Mouse (Mus musculus) midbrain, embryonic 11.5 days (tissue): ENCODE measurements around the gene Gtsf1. TPM values are rescaled to one million over a fixed set of nuclear protein-coding genes. Genes with fewer than 3 reads are reported as not detected.
"Not testable (repeated sequence)": the region's sequence is repeated elsewhere in the genome, so short reads cannot be mapped to it uniquely, and the experiment has no call there.

Source experiments
- ATAC-seq: fragments of 200-750 bp; cut with Nextera tagmentation; 2 replicates; pipeline ENCODE4 v1.8.0; 2017; ENCODE audit warnings: moderate TSS enrichment, moderate library complexity; ENCODE audit not compliant: low FRiP score
- DNase-seq: peaks from one replicate; pipeline ENCODE4 v3.0.0; 2015; ENCODE audit warnings: low spot score; ENCODE audit errors: missing footprints
- H3K27ac ChIP-seq: fragments of 300-500 bp; sonication (generic); 2 replicates; pipeline ENCODE4 v1.5.1; 2014; ENCODE audit warnings: low read depth, low read length
- H3K27me3 ChIP-seq: fragments of 300-500 bp; sonication (generic); 2 replicates; pipeline ENCODE4 v1.6.1; 2014; ENCODE audit warnings: mild to moderate bottlenecking, low read length, moderate library complexity, mixed read lengths; ENCODE audit not compliant: control insufficient read depth, insufficient read depth
- H3K36me3 ChIP-seq: fragments of 300-500 bp; sonication (generic); 2 replicates; pipeline ENCODE4 v1.6.1; 2014; ENCODE audit warnings: mild to moderate bottlenecking, low read length, moderate library complexity, mixed read lengths; ENCODE audit not compliant: control insufficient read depth, insufficient read depth
- H3K4me1 ChIP-seq: fragments of 300-500 bp; sonication (generic); 2 replicates; pipeline ENCODE4 v1.6.1; 2014; ENCODE audit warnings: low read length; ENCODE audit not compliant: control insufficient read depth, insufficient read depth
- H3K4me2 ChIP-seq: fragments of 300-500 bp; sonication (generic); 2 replicates; pipeline ENCODE4 v1.6.1; 2014; ENCODE audit warnings: mild to moderate bottlenecking, moderate library complexity
- H3K4me3 ChIP-seq: fragments of 300-500 bp; sonication (generic); 2 replicates; pipeline ENCODE4 v1.5.1; 2014; ENCODE audit warnings: low read depth, low read length
- H3K9ac ChIP-seq: fragments of 300-500 bp; sonication (generic); 2 replicates; pipeline ENCODE4 v1.6.1; 2014; ENCODE audit warnings: low read length
- H3K9me3 ChIP-seq: fragments of 300-500 bp; sonication (generic); 2 replicates; pipeline ENCODE4 v1.6.1; 2016; ENCODE audit warnings: low read length; ENCODE audit not compliant: control insufficient read depth
- WGBS: fragments of 180-500 bp; shearing (Covaris S2); extraction: QIAGEN DNeasy Blood & Tissue Kit; methylation state at CpG from one replicate; pipeline ENCODE4 v1.1.7; 2014; 5-methylcytosine and 5-hydroxymethylcytosine counted together
- polyA plus RNA-seq: library from polyadenylated mRNA; unstranded; fragments of >200 nt; fragmentation: Nextera tagmentation; extraction: Ambion mirVana; gene quantifications from 2 replicates; pipeline ENCODE4 v1.2.1, GENCODE M21; 2014

Gene Gtsf1
- polyA plus RNA-seq, 1 experiment from 2014 or later = not detected

GRCm38 (mm10) chr15:103448369-103448768 lies 18.1 kb upstream of the Gtsf1 start, which contains the start of gene Gtsf2:
Gene Gtsf2, minus strand, starts transcription at chr15:103448469.
- no peak for DNase-seq
- H3K4me1 ChIP-seq = no peaks in the 10 kb centered on the region
- no peaks in the 10 kb centered on the region for H3K27me3 ChIP-seq
- H3K9ac ChIP-seq = no peak within 1 kb of the TSS
- WGBS = 27% methylated on average over 3 of the region's 3 CpGs
- no peak within 1 kb of the TSS for H3K27ac ChIP-seq
- no peak within 1 kb of the TSS for H3K4me2 ChIP-seq
- ATAC-seq = no peak
- no peaks in the 10 kb centered on the region for H3K36me3 ChIP-seq
- no peaks in the 10 kb centered on the region for H3K9me3 ChIP-seq
- H3K4me3 ChIP-seq = no peak within 1 kb of the TSS

DNA sequence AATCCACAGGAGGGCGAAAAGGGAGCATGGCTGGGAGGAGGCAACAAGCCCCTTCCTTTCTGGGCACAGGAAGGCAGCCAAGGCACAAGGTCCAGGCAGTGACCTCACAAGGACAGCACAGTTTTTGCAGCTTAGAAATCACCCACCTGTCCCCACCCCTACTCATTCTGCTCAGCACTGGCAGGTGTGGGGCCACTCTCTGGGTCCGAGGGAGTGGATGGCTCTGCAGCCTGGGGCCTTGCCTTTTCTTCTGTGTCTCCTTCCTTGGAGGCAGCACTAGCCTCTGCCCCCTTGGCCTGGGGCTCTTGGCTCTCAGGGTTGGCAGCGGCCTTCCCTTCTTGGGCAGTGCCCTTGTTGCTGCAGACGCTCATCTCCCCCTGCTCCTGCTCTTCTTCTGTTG lies 15.7 kb upstream of the Gtsf1 start:
- H3K36me3 ChIP-seq, H3K27me3 ChIP-seq, H3K27ac ChIP-seq, ATAC-seq, H3K9ac ChIP-seq, H3K4me2 ChIP-seq, H3K4me1 ChIP-seq, DNase-seq, H3K4me3 ChIP-seq, H3K9me3 ChIP-seq: not testable (repeated sequence)
- WGBS = 87% methylated on average over 4 of the region's 4 CpGs

DNA sequence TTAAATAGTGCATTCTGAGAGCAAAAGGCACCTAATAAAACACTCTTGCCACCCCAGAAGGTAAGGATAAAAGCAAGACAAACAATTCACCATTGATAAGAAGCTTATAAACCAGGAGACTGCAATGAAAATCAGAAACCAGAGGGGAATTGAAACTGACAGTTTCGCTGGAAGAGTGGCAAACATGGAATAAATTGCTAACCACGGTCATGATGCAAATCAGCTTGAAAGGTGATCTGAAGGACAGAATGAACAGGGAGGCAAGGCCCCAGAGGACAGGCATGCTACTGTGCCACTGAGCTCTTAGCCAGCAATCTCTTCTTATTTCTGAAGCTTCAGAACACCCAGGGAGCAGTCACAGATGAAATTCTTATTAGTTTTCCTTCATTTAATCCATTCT lies 3.3 kb downstream of the Gtsf1 start:
- no peaks in the 10 kb centered on the region for H3K27me3 ChIP-seq
- no peak overlapping the region for H3K9ac ChIP-seq
- H3K4me2 ChIP-seq = no peak overlapping the region
- H3K4me1 ChIP-seq = no peaks in the 10 kb centered on the region
- H3K36me3 ChIP-seq = no peaks in the 10 kb centered on the region
- no peaks in the 10 kb centered on the region for H3K9me3 ChIP-seq
- DNase-seq (no peak), ATAC-seq (no peak)
- WGBS = 47% methylated on average over 2 of the region's 2 CpGs
- no peak overlapping the region for H3K27ac ChIP-seq
- no peak overlapping the region for H3K4me3 ChIP-seq

DNA sequence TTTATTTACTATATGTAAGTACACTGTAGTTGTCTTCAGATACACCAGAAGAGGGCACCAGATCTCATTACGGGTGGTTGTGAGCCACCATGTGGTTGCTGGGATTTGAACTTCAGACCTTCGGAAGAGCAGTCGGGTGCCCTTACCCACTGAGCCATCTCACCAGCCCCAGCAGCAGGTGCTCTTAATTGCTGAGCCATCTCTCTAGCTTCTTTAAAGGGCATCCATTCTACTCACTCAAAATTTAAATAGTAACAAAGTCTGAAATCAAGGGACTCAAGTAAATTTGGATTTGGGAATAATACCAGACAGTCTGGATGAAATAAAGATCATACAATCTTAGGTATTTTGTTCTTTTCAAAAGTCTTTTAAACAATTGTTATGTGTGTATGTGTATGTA lies 24.7 kb downstream of the Gtsf1 start:
- H3K9me3 ChIP-seq, H3K4me1 ChIP-seq, H3K27ac ChIP-seq, ATAC-seq, H3K4me2 ChIP-seq, H3K9ac ChIP-seq, DNase-seq, H3K27me3 ChIP-seq, H3K4me3 ChIP-seq, H3K36me3 ChIP-seq: not testable (repeated sequence)
- 83% methylated on average over 2 of the region's 3 CpGs for WGBS

- 90% methylated on average over 5 of the region's 5 CpGs for WGBS
Measured at GRCm38 (mm10) chr15:103401361-103401760, 28.9 kb downstream of the Gtsf1 start.

DNA sequence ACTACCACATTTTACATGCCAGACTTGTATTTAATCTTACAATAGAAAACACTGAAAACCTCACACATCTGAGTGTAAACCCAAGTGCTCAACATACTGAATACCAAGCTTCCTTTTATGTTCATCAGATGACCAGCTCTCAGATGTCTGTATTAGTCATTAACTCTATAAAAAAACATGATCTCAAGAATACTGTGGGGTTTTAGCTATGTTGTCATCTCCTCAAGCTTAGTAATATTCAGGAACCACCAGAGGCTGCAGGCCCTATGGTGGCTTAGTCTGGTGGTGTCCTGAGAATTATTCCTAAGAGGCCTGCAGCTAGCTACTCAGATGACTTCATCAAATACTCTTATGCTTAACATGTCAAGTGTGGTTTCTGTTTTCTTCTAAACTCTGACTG lies 36.7 kb downstream of the Gtsf1 start:
- no peak overlapping the region for H3K27ac ChIP-seq
- H3K36me3 ChIP-seq = no peaks in the 10 kb centered on the region
- H3K4me3 ChIP-seq = no peak overlapping the region
- no peaks in the 10 kb centered on the region for H3K4me1 ChIP-seq
- no peak for ATAC-seq
- no peak overlapping the region for H3K9ac ChIP-seq
- DNase-seq = no peak
- no peaks in the 10 kb centered on the region for H3K9me3 ChIP-seq
- H3K27me3 ChIP-seq = no peaks in the 10 kb centered on the region
- no peak overlapping the region for H3K4me2 ChIP-seq

More at GRCm38 (mm10) chr15:103401361-103401760, 28.9 kb downstream of the Gtsf1 start:
- ATAC-seq (no peak), DNase-seq (no peak)
- Histone ChIP-seq H3K4me3 (no peak overlapping the region), H3K9ac (no peak overlapping the region), H3K36me3 (no peaks in the 10 kb centered on the region), H3K27ac (no peak overlapping the region), H3K4me2 (no peak overlapping the region), H3K27me3 (no peaks in the 10 kb centered on the region), H3K4me1 (no peaks in the 10 kb centered on the region), H3K9me3 (no peaks in the 10 kb centered on the region)

DNA sequence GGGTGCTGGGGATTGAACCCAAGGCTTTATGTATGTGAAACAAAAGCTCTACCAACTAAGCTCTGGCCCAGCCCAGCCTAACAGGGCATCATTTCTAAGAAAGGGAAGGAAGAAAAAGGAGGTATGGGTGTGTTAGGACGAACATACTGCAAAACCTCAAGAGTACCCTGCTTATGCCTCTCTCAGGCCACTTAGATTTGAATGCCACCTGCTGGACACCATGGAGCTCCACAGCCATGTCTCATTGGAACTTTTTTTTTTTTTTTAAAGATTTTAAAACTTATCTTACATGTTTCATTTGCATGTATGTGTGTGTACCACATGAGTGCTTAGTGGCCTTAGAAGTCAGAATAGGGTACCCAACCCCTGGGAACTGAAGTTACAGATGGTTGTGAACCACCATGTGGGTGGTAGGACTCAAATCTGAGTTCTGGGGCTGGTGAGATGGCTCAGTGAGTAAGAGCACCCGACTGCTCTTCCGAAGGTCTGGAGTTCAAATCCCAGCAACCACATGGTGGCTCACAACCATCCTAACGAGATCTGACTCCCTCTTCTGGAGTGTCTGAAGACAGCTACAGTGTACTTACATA lies 41.6 kb downstream of the Gtsf1 start:
- ATAC-seq = no peak
- no peak overlapping the region for H3K4me2 ChIP-seq
- no peaks in the 10 kb centered on the region for H3K27me3 ChIP-seq
- DNase-seq = no peak
- H3K27ac ChIP-seq = no peak overlapping the region
- 55% methylated on average over 4 of the region's 4 CpGs for WGBS
- no peaks in the 10 kb centered on the region for H3K4me1 ChIP-seq
- no peak overlapping the region for H3K9ac ChIP-seq
- no peaks in the 10 kb centered on the region for H3K9me3 ChIP-seq
- no peaks in the 10 kb centered on the region for H3K36me3 ChIP-seq
- no peak overlapping the region for H3K4me3 ChIP-seq

DNA sequence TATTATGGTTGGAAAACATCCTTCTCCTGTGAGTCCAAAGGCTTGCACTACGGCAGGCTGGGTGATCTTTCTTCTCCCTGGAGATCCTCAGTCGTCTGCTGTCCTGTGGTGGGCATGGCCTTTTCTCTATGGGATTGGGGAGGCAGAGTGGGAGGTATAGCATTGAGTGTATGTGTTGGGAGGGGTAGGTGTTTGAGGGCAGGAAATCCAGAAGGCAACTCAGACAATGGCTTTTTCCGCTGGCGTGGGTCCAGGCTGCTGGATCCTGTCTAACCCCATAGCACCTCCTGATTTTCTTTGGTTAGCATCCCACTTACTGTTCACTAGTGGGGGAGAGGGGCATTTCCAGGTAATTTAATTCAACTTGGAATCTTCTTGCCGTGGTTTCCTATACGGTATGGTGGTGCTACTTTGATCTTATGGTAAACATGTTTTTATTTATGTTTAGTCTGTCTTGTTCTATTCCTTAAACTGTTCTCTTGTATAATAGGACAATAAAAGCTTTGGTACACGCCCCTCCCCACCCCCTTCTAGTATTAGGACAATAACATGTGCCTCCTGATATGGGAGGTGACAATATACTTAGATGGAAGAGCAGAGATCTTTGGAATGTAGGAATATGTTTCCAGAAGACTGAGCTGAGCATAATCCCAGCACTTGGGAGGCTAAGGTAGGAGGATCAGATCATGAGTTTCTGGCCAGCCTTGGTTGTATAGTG lies 46.3 kb downstream of the Gtsf1 start:
- Histone ChIP-seq H3K4me1 (peaks cover 2% of the 10 kb centered on the region; the same call in 1 of the 2 replicates), H3K27me3 (no peaks in the 10 kb centered on the region), H3K27ac (no peak overlapping the region), H3K9me3 (no peaks in the 10 kb centered on the region), H3K4me2 (no peak overlapping the region), H3K36me3 (no peaks in the 10 kb centered on the region), H3K9ac (no peak overlapping the region), H3K4me3 (no peak overlapping the region)
- WGBS = 75% methylated on average over 7 of the region's 7 CpGs
- DNase-seq (no peak), ATAC-seq (no peak)

- Histone ChIP-seq H3K27ac (no peak overlapping the region), H3K9ac (no peak overlapping the region), H3K4me2 (no peak overlapping the region), H3K27me3 (no peaks in the 10 kb centered on the region), H3K36me3 (no peaks in the 10 kb centered on the region), H3K9me3 (no peaks in the 10 kb centered on the region), H3K4me3 (no peak overlapping the region), H3K4me1 (peaks cover 2% of the 10 kb centered on the region; the same call in 1 of the 2 replicates)
- no peak for ATAC-seq
- 37% methylated on average over 5 of the region's 5 CpGs for WGBS
- DNase-seq = no peak
Measured at GRCm38 (mm10) chr15:103382795-103383406, 47.4 kb downstream of the Gtsf1 start.
